Mouse (Mus musculus): ENCODE measurements around the gene Agbl2.

- no peak for TF ChIP-seq CTCF (IDR thresholded peaks at IDR 0.05)
- TF ChIP-seq EP300 (IDR thresholded peaks at IDR 0.05; ENCODE audit: insufficient read depth, low read depth, low read length): no peak
Measured at GRCm38 (mm10) chr2:90843666-90844065, 61.1 kb downstream of the Agbl2 start.

Data from heart, adult 2 months (tissue).